Mouse (Mus musculus): ENCODE measurements around the gene Ccdc152.

Gene Ccdc152

GRCm38 (mm10) chr15:3303426-3303825 lies at the start of gene Ccdc152:
Gene Ccdc152 (minus strand): TSS chr15:3303526.
- no peak for DNase-seq (ENCODE audit: low spot score in 2 of 2)

- no peak for DNase-seq (ENCODE audit: low spot score in 2 of 2)
Measured at GRCm38 (mm10) chr15:3349306-3350064, 46.2 kb upstream of the Ccdc152 start.

DNA sequence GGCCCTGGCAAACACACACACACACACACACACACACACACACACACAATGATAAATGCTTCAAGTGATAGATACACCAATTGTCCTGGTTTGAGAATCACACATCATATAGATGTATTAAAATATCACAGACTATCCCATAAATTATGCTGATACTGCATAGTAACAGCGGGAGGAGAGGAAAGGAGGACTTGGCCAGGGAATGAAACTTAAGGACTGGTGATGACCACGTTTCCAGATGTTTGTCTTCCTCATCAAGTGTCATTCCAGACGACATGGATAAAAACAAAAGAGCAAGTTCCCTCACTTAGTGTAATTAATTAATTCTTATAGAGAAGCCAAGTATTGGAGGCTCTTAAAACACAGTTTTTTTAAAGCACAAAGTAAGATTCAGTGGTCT lies 43.4 kb upstream of the Ccdc152 start:
- no peak for DNase-seq (ENCODE audit: low spot score in 2 of 2)

GRCm38 (mm10) chr15:3344555-3344954 lies 41.2 kb upstream of the Ccdc152 start:
- DNase-seq (ENCODE audit: low spot score in 2 of 2), result peak; percentile 38 to 39

DNA sequence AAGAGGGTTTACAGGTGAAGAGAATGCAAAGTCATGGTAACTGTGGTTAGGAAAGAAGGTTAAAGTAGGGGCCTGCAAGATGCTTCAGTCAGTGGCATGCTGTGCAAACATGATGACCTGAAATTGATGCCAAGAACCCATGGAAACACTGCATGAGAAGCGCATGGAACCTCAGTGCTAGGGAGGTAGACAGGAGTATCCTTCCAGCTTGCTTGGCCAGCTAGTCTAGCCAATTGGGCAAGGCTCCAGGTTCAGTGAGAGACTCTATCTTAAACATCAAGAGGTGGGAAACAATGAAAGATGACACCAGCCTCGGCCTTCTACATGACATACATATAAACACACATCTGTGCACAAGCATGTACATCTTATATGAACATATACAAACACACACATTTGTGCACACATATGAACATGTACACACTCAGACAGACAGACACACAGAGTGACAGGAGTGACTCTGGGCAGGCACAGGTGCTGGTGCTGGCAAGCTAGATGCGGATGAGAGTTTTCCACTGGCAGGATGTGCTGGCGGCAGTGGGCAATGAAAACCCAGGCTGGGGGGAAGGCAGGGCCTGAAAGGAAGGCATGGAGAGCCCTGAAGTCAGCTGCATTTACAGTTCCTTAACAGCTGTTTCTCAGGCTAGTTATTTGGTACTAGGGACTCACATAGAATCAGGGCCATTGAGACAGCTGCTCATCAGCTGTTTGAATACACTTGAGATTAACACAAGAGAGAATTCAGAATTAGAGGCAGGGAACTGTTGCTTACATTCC lies 38.7 kb upstream of the Ccdc152 start:
- DNase-seq (ENCODE audit: low spot score in 2 of 2), result no peak

DNA sequence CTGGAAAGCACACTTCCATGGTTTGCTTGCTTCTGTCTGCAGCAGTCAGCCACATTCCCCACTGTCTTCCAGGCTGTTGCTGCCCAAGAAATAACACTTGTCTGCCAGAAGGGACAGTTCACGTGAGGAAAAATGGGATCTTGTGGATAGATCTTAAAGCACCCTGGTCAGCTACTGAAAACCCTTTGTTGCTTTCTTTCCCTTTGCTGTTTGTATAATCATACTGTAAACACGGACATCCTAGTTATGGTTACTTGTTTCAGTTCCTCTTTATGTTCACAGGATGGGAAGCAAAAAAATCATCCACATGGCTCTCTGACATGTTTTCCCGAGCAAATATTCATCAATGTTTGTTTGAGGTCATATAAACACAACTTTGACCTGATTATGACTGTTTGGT lies 36.5 kb upstream of the Ccdc152 start:
- DNase-seq (ENCODE audit: low spot score in 2 of 2), result no peak

- DNase-seq (ENCODE audit: low spot score in 2 of 2), result no peak
Measured at GRCm38 (mm10) chr15:3332517-3332916, 29.2 kb upstream of the Ccdc152 start.

DNA sequence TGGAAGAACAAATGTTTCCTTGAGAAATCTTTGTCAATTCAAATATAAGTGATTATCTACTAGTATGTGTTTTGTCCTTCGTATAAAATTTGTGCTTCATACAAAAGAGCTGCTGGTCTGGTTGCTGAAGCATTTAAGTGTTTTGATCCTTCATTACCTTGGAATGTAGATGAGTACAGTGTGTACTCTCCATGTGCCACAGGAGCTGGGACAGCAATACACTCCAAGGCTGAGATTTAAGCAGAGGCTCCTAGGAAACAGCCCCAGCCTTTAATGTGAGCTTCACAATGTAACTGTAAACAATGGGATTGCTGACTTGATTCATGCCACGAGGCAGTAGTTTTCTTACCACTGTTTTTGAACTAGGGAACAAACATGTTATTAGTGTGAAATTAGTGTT lies 28.5 kb upstream of the Ccdc152 start:
- no peak for DNase-seq (ENCODE audit: low spot score in 2 of 2)

DNA sequence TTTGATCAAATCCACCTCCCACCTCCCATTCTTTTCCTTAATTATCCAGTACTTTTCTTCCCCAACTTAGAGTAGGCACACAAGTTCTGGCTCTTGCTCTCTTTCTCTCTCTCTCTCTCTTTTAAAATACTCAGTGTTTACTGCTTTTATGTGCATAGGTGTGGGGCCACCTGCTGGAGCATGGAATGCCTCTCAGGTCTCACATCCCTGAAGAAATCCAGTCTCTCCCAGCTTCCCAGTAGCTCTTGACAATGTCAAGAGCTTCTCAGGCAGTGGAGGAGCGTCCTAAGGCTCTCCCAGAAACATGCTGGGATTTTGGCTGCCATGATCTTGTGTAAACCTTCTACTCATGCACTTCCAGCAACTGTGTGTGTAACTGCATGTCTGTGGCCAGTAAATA lies 27.0 kb upstream of the Ccdc152 start:
- DNase-seq (ENCODE audit: low spot score in 2 of 2), result no peak

- no peak for DNase-seq (ENCODE audit: low spot score in 2 of 2)
Measured at GRCm38 (mm10) chr15:3323041-3323440, 19.7 kb upstream of the Ccdc152 start.

DNA sequence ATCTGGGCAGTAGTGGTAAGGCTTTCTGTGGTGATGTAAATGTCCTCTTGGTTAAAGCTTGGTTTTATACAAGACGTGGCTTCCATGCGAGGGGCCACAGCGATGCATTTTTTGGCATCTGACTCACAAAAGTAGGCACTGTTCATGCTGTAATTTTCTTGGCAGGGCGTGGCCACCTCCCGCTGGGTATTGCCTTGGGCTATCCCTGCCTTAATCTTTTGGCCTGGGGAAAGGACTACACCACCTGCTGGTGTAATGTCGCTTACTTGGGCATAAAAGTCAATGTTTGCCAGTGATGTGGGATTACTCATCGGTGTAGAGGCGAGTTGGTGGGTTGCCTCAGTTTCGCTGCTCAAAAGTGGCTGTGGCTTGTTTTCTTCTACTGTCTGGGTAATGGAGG lies 16.6 kb upstream of the Ccdc152 start:
- DNase-seq (ENCODE audit: low spot score in 2 of 2), result no peak

DNA sequence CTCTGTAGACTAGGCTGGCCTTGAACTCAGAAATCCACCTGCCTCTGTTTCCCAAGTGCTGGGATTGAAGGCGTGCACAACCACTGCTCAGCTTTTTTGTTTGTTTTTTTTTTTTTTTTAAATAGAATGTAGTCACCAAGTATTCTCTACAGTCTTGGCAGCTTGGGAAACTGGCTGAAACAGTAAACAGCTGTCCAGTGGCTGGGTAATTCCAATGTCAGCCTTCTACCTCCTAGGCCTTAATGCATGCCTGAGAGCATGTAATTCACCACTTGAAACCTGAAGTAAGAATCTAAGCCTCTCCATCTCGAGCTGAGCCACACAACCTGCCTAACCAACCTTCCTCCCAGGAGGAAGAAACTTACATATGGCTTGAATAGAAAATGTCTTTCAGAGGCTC lies 13.3 kb upstream of the Ccdc152 start:
- DNase-seq (ENCODE audit: low spot score in 2 of 2), result no peak

DNA sequence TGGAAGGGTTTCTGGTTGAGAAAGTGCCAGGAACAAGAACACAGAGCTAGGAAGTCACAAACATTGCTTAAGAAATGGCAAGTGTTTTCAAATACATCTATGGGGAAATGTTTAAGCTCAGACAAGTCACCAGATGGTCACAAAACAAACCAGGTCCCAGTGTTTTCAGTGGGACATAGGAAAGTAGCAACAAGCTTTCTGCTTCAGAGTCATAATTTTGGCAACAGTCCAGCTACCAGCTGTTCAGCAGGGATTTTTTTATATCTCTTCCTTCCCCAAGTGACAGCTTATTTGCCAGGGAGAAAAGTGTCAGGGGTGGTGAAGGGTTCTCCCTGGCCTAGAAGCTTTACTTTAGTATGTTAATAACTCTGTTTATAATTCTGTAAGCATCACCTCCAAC lies 9.6 kb upstream of the Ccdc152 start:
- DNase-seq (ENCODE audit: low spot score in 2 of 2), result peak in 1 of 2 experiments; percentile 11

GRCm38 (mm10) chr15:3309856-3310255 lies 6.5 kb upstream of the Ccdc152 start:
- DNase-seq (ENCODE audit: low spot score in 2 of 2), result no peak

GRCm38 (mm10) chr15:3300361-3301100 lies 2.8 kb downstream of the Ccdc152 start:
- no peak for DNase-seq (ENCODE audit: low spot score in 2 of 2)

- DNase-seq (ENCODE audit: low spot score in 2 of 2), result no peak
Measured at GRCm38 (mm10) chr15:3297615-3298014, 5.7 kb downstream of the Ccdc152 start.

DNA sequence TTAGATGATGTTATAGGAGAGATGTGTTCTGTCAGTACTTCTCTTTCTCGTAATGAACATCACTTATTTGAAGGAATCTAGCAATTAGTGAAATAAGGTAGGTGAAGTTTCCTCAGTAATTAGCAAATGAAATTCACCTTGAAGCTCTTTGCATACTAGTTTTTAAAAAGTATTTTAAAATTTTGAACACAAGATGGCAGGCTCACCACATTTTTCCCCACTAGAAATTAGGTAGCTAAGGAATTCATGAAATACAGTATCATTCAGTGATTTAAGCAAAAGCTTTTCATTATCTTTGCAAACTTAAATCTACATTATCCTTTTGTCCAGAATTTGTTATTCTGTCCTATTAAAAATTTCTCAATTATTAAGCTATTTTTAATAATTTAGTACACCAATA lies 7.3 kb downstream of the Ccdc152 start:
- no peak for DNase-seq (ENCODE audit: low spot score in 2 of 2)

DNA sequence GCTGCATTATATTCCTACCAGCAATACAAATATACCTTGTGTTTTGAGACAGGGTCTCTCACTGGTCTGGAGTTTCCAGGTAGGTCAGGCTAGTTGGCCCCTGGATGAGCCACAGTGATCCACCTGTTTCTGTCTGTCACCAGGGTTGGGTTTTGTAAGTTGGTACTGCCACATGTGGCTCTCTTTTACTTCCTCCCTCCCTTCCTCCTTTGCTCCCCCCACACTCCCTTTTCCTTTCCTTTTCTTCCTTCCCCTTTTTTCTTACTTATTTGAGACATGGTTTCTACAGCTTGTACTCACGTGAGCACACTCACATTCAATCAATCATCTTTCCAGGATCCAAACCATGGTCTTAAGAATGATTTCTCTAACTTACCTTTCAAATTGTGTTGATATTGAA lies 9.8 kb downstream of the Ccdc152 start:
- DNase-seq (ENCODE audit: low spot score in 2 of 2), result no peak

GRCm38 (mm10) chr15:3290435-3290834 lies 12.9 kb downstream of the Ccdc152 start:
- no peak for DNase-seq (ENCODE audit: low spot score in 2 of 2)

- no peak for DNase-seq (ENCODE audit: low spot score in 2 of 2)
Measured at GRCm38 (mm10) chr15:3286032-3286431, 17.3 kb downstream of the Ccdc152 start.

DNA sequence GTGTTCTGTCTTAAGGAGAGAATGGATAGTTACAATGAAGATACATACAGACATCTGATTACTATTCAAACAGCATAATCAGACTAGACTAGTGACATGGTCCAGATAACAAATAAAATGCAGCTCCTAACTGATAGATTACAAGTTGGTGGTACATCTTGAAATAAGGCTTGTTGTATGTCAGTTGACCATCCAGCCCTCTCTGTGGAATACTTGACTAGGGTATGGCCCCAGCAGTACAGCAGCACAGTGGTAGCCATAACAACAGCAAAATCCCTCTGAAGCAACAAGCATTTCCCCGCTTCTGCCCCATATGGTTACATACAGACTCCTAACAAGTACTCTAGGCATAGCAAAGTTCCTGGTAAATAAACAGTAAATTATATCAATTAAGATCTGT lies 21.6 kb downstream of the Ccdc152 start:
- no peak for DNase-seq (ENCODE audit: low spot score in 2 of 2)

DNA sequence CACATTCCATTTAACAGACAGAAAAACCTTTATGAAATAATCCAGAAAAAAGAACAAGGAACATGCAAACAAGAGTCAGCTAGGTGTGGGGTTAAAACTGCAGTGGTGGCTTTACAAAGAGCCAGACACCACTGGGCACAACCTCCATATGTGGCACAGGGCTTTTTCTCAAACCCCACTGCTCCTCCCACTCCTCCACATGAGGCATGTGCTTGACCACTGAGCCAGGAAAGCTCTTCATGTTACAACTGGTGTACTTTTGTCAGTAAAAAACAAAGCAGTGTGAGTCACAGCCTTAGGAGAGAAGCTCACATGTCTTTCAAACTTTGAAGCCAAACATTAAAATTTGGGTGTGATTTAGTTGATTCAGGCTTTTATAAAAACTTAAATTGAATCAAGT lies 22.1 kb downstream of the Ccdc152 start:
- no peak for DNase-seq (ENCODE audit: low spot score in 2 of 2)

DNA sequence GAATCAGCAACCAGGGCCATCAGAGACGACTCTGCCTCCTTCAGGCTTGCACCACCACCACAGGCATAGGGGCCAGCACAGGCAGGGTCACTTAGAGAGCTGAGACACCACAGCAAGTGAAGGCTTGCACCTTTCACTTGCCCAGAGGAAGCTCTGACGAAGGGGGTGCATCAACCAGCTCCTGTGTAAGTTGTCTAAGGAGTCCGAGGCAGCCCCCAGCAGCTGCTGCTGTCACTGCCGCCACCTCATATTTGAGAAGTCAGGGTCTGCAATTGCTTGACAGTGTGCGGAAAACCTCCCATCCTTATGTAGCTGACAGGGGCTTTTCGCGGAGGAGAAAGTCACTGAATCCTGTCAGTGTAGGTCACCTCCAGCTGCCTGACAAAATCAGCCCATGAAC lies 24.1 kb downstream of the Ccdc152 start:
- no peak for DNase-seq (ENCODE audit: low spot score in 2 of 2)

Measured in frontal cortex, postnatal 10 days (tissue).